Mouse (Mus musculus) cerebellum, adult 2 months (tissue): Measurements from ENCODE around the gene Them7.

Source experiments
- CTCF ChIP-seq: fragments of 200-500 bp; IDR thresholded peaks from 2 replicates; pipeline ENCODE4 v1.5.1; 2011; ENCODE audit warnings: low read depth, mild to moderate bottlenecking, control low read depth, low read length, moderate library complexity, borderline replicate concordance; ENCODE audit not compliant: insufficient read depth
- POLR2A ChIP-seq: fragments of 200-500 bp; IDR thresholded peaks from 2 replicates; pipeline ENCODE4 v1.6.1; 2011; ENCODE audit warnings: low read length, control low read depth, borderline replicate concordance; ENCODE audit not compliant: insufficient read depth

- TF ChIP-seq CTCF (no peak), POLR2A (no peak)
These were observed 71.7 kb downstream of the Them7 start for GRCm38 (mm10) chr2:105295823-105296222.
